Mouse (Mus musculus) heart, postnatal 36 days (tissue): ENCODE measurements at regions not wholly inside any gene's neighbourhood (a gene's known extent, or its start where the extent isn't known, plus 50 kb on each side); places are given as distances from the start of the nearest gene placed in this dataset.

Experiments used
- microRNA-seq, 2 experiments: library from miRNA; unstranded; fragments of <30 nt; microRNA quantifications; one replicate each; pipeline ENCODE4 v1.2.0; 2021; ENCODE audit warnings: borderline number of aligned reads in 2 of 2

Small RNAs in the stretch of these regions (microRNA-seq; reads per million reads assigned to microRNA genes)
- 270 to 439 reads per million in 2 experiments for gene Mir30b
- gene Mir30d = 12,996 to 21,543 reads per million in 2 experiments
